Mouse (Mus musculus) kidney, embryonic 16.5 days (tissue): ENCODE results near the gene Rps6kb2. TPM values are rescaled to one million over a fixed set of nuclear protein-coding genes. Genes with fewer than 3 reads are reported as not detected.

Source experiments
- ATAC-seq: fragments of 200-750 bp; cut with Nextera tagmentation; 2 replicates; pipeline ENCODE4 v1.8.0; 2017; ENCODE audit warnings: moderate TSS enrichment; ENCODE audit not compliant: low FRiP score, low TSS enrichment
- H3K27ac ChIP-seq: fragments of 300-500 bp; sonication (generic); 2 replicates; pipeline ENCODE4 v1.5.1; 2014; ENCODE audit warnings: low read length
- H3K27me3 ChIP-seq: fragments of 300-500 bp; sonication (generic); 2 replicates; pipeline ENCODE4 v1.6.1; 2014; ENCODE audit warnings: low read length, control low read depth, mixed read lengths; ENCODE audit not compliant: insufficient read depth
- H3K36me3 ChIP-seq: fragments of 300-500 bp; sonication (generic); 2 replicates; pipeline ENCODE4 v1.6.1; 2014; ENCODE audit warnings: low read length, control low read depth, mixed read lengths; ENCODE audit not compliant: insufficient read depth
- H3K4me1 ChIP-seq: fragments of 300-500 bp; sonication (generic); 2 replicates; pipeline ENCODE4 v1.6.1; 2014; ENCODE audit warnings: low read length, control low read depth, mixed read lengths; ENCODE audit not compliant: insufficient read depth
- H3K4me2 ChIP-seq: fragments of 300-500 bp; sonication (generic); replicated peaks from 2 replicates; pipeline ENCODE4 v1.6.1; 2014; ENCODE audit warnings: low read depth, low read length
- H3K4me3 ChIP-seq: fragments of 300-500 bp; sonication (generic); 2 replicates; pipeline ENCODE4 v1.5.1; 2014; ENCODE audit warnings: mild to moderate bottlenecking, low read length
- H3K9ac ChIP-seq: fragments of 300-500 bp; sonication (generic); replicated peaks from 2 replicates; pipeline ENCODE4 v1.6.1; 2014; ENCODE audit warnings: low read length
- H3K9me3 ChIP-seq: fragments of 300-500 bp; sonication (generic); 2 replicates; pipeline ENCODE4 v1.6.1; 2016; ENCODE audit warnings: low read length, control low read depth
- WGBS: fragments of 180-500 bp; shearing (Covaris S2); extraction: QIAGEN DNeasy Blood & Tissue Kit; methylation state at CpG from one replicate; pipeline ENCODE4 v1.1.7; 2014; 5-methylcytosine and 5-hydroxymethylcytosine counted together
- polyA plus RNA-seq: library from polyadenylated mRNA; unstranded; fragments of >200 nt; fragmentation: Nextera tagmentation; extraction: Ambion mirVana; gene quantifications from 2 replicates; pipeline ENCODE4 v1.2.1, GENCODE M21; 2015

Rps6kb2 gene
- polyA plus RNA-seq, 1 experiment from 2014 or later: 62.9 TPM

DNA sequence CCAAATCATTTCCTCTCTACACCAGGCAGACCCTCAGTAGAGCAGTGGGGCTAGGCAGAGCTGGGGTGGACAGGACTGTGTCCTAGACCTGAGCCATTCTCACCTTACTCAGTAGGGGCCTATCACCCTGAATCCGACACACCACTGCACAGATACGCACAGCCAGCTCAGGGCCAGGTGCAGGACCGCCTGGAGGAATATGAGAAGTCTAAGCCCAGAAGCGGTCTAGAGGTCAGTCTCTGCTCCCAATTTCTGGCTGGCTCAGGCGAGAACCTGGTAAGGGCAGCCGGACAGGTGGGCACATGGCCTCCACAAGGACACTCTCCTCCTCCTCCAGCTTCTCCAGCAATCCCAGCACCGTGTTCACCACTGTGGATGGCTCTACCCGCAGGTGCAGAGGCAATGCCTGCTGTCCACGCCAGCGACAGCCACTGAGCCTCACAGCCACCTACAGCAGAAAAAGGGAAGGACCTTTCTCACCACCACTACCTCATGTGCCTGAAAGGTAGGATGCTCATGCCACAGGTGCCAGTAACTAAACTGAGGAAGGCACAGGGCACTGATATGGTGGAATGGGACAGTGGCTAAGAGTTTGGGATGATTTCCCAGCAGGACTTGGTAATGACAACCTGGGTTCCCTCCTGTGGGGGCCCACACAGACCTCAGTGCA lies 7.7 kb upstream of the Rps6kb2 start:
- peaks cover 38% of the 10 kb centered on the region for H3K4me1 ChIP-seq
- H3K9me3 ChIP-seq: no peaks in the 10 kb centered on the region
- H3K9ac ChIP-seq: peak overlapping the region; percentile 88; the same call in 1 of the 2 replicates
- no peak overlapping the region for H3K4me3 ChIP-seq
- H3K36me3 ChIP-seq: no peaks in the 10 kb centered on the region
- ATAC-seq: no peak
- no peaks in the 10 kb centered on the region for H3K27me3 ChIP-seq
- WGBS: 79% methylated on average over 10 of the region's 10 CpGs
- no peak overlapping the region for H3K4me2 ChIP-seq
- no peak overlapping the region for H3K27ac ChIP-seq

GRCm38 (mm10) chr19:4169810-4170209 lies 6.7 kb upstream of the Rps6kb2 start:
- Histone ChIP-seq H3K9me3 (no peaks in the 10 kb centered on the region), H3K4me1 (peaks cover 29% of the 10 kb centered on the region), H3K36me3 (no peaks in the 10 kb centered on the region), H3K9ac (peak overlapping the region; percentile 88), H3K27ac (peak overlapping the region; percentile 74), H3K4me2 (peak overlapping the region; percentile 85), H3K27me3 (no peaks in the 10 kb centered on the region), H3K4me3 (peak overlapping the region; percentile 50)
- peak; percentile 58 for ATAC-seq
- 3% methylated on average over 27 of the region's 27 CpGs for WGBS

DNA sequence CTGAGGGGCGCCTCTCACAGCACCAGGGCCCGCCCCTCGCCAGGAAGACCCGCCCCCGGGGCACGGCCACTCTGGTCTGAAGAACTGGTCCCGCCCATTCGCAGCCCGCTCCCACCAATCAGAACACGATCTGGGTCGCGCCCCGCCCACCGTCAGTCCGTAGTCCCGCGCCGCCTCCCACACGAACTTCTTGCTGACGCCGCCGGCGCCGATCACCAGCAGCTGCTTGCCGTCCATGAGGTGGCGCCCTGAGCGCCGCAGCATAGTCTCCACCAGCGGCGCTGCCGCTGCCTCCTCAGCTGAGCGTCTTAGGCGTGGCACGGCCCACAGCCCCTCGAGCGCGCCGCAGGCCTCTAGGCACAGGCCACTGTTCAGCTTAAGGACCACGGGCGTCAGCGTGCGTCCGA lies 6.2 kb upstream of the Rps6kb2 start:
- Histone ChIP-seq H3K9me3 (no peaks in the 10 kb centered on the region), H3K4me3 (peak overlapping the region; percentile 50), H3K4me2 (peak overlapping the region; percentile 85), H3K27ac (peak overlapping the region; percentile 74), H3K27me3 (no peaks in the 10 kb centered on the region), H3K36me3 (no peaks in the 10 kb centered on the region), H3K9ac (peak overlapping the region; percentile 88), H3K4me1 (peaks cover 29% of the 10 kb centered on the region)
- ATAC-seq: peak; percentile 96
- under 1% methylated on average over 43 of the region's 43 CpGs for WGBS

- Histone ChIP-seq H3K27me3 (no peaks in the 10 kb centered on the region), H3K36me3 (no peaks in the 10 kb centered on the region), H3K4me3 (no peak overlapping the region), H3K27ac (no peak overlapping the region), H3K4me2 (no peak overlapping the region), H3K9me3 (no peaks in the 10 kb centered on the region), H3K4me1 (peaks cover 27% of the 10 kb centered on the region), H3K9ac (no peak overlapping the region)
- ATAC-seq: no peak
- WGBS: 78% methylated on average over 9 of the region's 9 CpGs
Observed at GRCm38 (mm10) chr19:4166678-4167476, 3.7 kb upstream of the Rps6kb2 start.

DNA sequence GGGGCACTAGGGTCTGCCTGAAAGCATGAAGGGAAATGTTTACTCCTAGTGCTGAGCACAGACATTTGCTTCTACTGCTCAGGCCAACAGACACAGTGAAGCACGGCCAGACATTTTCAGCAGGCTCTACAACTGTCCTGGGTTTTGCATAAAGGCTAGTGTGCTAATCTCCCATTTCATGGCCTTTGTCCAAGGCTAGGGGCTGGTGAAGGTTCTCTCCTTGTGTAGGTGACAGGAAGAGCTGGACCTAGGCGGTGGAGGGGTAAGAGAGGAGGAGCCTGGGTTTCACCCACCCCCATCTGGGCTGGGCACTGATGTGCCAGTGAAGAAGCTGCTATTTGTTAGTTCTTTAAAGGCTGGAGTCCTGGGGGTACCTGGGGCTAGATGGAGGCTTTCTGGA lies 1.6 kb upstream of the Rps6kb2 start:
- ATAC-seq: no peak
- H3K9ac ChIP-seq: no peak overlapping the region
- WGBS: 84% methylated on average over 2 of the region's 2 CpGs
- no peaks in the 10 kb centered on the region for H3K27me3 ChIP-seq
- H3K4me3 ChIP-seq: no peak overlapping the region
- H3K4me1 ChIP-seq: peaks cover 11% of the 10 kb centered on the region
- no peak overlapping the region; the same call in 1 of the 2 replicates for H3K27ac ChIP-seq
- peaks cover 10% of the 10 kb centered on the region for H3K36me3 ChIP-seq
- H3K9me3 ChIP-seq: no peaks in the 10 kb centered on the region
- no peak overlapping the region for H3K4me2 ChIP-seq

DNA sequence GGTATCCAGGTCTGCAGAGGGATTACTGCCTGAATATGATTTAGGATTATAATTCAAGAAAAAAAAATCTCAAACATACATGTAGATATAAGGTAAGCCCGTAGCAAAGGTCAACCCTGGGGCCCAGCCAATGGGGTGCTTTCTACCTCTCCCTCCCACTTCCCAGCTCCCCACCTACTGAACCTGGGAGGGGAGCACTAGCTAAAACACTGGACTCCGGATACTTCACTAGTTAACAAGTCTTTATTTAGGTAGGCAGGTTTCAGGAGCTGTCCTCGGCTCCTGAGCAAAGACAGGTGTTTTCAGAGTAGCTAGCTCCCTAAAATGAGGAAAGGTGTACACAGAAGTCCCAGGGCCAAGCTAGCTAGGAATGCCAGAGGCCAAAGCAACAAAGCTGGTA lies 946 bp upstream of the Rps6kb2 start:
- Histone ChIP-seq H3K4me3 (no peak overlapping the region), H3K27me3 (no peaks in the 10 kb centered on the region), H3K9me3 (no peaks in the 10 kb centered on the region), H3K4me2 (no peak overlapping the region), H3K4me1 (peaks cover 10% of the 10 kb centered on the region), H3K36me3 (peaks cover 16% of the 10 kb centered on the region), H3K27ac (no peak overlapping the region), H3K9ac (no peak overlapping the region)
- 76% methylated on average over 3 of the region's 3 CpGs for WGBS
- no peak for ATAC-seq

DNA sequence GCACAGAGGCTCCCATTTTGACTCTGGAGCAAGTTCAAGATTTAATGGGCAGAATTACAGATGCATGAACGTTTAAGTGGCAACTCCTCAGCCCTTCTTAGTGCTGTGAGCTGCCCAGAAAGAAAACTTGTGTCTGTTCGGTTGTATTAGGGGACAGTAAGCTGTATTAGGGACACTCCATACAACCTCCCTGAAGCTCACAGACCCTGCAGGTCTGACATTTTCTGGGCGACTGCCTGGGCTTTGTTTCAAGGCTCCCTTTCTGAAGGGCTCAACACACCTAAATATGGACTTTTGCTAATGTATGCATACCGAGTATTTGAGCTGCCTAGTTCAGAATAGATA lies 361 bp upstream of the Rps6kb2 start:
- Histone ChIP-seq H3K4me2 (peak overlapping the region; percentile 92), H3K4me3 (peak overlapping the region; percentile 73), H3K27me3 (no peaks in the 10 kb centered on the region), H3K36me3 (peaks cover 22% of the 10 kb centered on the region), H3K9ac (peak overlapping the region; percentile 67), H3K4me1 (peaks cover 10% of the 10 kb centered on the region), H3K9me3 (no peaks in the 10 kb centered on the region), H3K27ac (peak overlapping the region; percentile 54; the same call in 1 of the 2 replicates)
- 35% methylated on average over 4 of the region's 4 CpGs for WGBS
- 0 out of 2 replicates have a peak, but pooled peaks have one; percentile 21 for ATAC-seq

DNA sequence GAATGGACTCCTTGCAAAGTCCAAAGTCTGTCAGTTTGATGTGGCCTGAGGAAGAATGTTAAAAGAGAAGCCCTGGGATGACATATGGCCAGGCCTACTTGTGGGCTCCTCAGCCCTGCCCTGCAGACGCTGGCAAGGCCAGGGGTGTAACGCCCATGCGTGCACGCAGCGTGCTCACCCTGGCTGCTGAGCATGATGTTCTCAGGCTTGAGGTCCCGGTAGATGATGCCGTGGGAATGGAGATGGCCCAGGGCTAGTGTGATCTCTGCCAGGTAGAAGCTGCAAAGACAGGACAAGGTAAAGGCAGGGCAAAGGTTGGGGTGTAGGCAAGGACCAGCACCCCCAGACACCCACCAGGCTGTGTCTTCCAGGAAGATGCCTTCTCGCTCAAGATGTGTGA lies 4.1 kb downstream of the Rps6kb2 start:
- Histone ChIP-seq H3K36me3 (peaks cover 44% of the 10 kb centered on the region), H3K4me3 (no peak overlapping the region), H3K4me1 (peaks cover 18% of the 10 kb centered on the region), H3K27me3 (no peaks in the 10 kb centered on the region), H3K27ac (no peak overlapping the region), H3K4me2 (no peak overlapping the region), H3K9ac (no peak overlapping the region), H3K9me3 (no peaks in the 10 kb centered on the region)
- ATAC-seq: no peak
- WGBS: 95% methylated on average over 8 of the region's 8 CpGs

DNA sequence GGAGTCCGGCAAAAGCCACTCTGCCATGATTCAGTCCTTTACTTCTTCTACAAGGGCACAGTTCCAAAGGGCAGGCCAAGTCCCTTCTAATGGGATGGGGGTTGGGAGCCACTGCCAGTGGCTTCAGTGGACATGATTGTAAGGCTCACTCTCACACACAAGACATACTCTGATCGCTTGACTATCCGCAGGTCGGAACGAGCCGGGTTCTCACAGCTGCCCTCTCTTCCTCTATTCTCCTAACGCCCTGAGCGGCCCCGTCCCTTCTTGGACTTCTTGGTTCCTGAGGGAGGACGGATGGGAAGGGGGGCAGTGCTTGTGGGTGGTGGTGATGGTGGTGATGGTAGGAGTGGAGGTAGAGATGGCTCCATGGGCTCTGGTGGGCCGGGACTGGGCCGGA lies 6.4 kb downstream of the Rps6kb2 start:
- Histone ChIP-seq H3K36me3 (peaks cover 52% of the 10 kb centered on the region), H3K9me3 (no peaks in the 10 kb centered on the region), H3K4me2 (no peak overlapping the region), H3K4me1 (peaks cover 9% of the 10 kb centered on the region; the same call in 1 of the 2 replicates), H3K27ac (no peak overlapping the region), H3K4me3 (no peak overlapping the region), H3K9ac (no peak overlapping the region), H3K27me3 (no peaks in the 10 kb centered on the region)
- no peak for ATAC-seq
- WGBS: 93% methylated on average over 12 of the region's 12 CpGs

DNA sequence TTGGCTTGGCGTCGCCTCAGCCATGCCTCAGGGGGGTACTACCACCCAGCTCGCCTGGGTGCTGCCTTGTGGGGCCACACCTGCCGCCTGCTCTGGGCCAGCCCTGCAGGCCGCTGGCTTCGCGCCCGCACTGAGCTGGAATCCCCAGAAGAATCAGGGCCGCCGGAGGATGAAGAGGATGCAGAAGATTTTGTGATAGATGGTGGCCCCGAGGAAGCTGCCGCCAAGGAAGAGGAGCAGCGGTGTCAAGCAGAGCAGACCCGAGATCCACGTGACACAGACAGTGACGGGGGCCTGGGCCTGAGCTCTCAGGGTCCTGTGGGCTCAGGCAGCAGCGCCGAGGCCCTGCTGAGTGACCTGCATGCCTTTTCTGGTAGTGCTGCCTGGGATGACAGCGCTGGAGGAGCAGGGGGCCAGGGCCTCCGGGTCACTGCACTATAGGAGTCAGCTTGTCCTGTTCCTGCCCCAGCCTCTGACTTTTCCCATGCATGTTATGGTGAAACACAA lies 7.0 kb downstream of the Rps6kb2 start:
- no peaks in the 10 kb centered on the region for H3K9me3 ChIP-seq
- WGBS: 63% methylated on average over 20 of the region's 20 CpGs
- H3K4me1 ChIP-seq: peaks cover 9% of the 10 kb centered on the region; the same call in 1 of the 2 replicates
- no peaks in the 10 kb centered on the region for H3K27me3 ChIP-seq
- 0 out of 2 replicates have a peak, but pooled peaks have one; percentile 5 for ATAC-seq
- no peak overlapping the region for H3K9ac ChIP-seq
- H3K27ac ChIP-seq: peak overlapping the region; percentile 58
- no peak overlapping the region for H3K4me3 ChIP-seq
- peaks cover 49% of the 10 kb centered on the region for H3K36me3 ChIP-seq
- H3K4me2 ChIP-seq: no peak overlapping the region
